Mouse (Mus musculus): ENCODE results near the gene Smg8. TPM values are rescaled to one million over a fixed set of nuclear protein-coding genes. Genes with fewer than 3 reads are reported as not detected.
A peak's percentile ranks its signal among the peaks of the same experiment; 100 is the strongest.
"Not testable (repeated sequence)": the region's sequence is repeated elsewhere in the genome, so short reads cannot be mapped to it uniquely, and the experiment has no call there.

The Smg8 gene
- 10 to 100 TPM; 14.8 to 15.7 TPM for total RNA-seq (2021)
- long read RNA-seq, transcript Smg8-201 (4 exons, 3,218 nt) = major isoform, 6 of 9 reads
- long read RNA-seq, partial matches to known transcripts = 3 of 9 reads
- long read RNA-seq, other reads (novel, unspliced or antisense) = 0 of 9 reads

DNA sequence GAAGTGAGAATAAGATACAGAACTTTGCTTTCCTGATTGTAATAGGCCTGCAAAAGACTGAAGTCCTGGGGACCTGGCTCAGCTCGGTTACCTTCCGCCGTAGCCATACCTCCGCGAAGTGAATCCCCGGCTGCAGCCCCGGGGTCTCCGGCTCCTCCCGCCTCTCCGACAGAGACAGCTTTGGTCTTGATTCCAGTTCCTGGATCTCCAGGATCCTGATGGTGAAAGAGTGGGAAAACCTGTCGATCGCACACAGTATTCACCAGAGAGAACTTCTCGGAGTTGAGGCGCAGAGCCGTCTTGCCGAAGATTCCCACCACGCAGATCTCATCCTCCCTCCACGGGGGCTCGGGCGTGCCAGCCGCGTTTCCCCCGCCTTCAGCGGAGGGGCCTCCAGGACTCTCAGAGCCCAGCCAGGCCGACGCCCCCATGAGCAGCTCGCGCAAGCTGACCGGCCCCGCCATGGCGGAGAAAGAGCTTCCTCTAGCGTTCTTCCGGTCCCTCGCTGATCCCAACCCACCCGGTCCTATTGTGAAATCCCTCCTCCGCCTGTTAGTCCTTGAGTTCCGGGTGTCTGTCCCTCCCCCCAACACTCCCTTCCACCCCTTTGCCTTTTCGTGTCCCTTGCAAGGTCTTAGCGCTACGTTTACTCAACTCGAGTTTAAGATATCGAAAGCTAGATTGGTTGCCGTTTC, at the start of gene Smg8:
Gene Smg8 (minus strand): TSS at position 485 of the 695 bp plus-strand sequence.
- DNase-seq (ENCODE audit: low spot score in 2 of 2) = peak; percentile 74 to 84

DNA sequence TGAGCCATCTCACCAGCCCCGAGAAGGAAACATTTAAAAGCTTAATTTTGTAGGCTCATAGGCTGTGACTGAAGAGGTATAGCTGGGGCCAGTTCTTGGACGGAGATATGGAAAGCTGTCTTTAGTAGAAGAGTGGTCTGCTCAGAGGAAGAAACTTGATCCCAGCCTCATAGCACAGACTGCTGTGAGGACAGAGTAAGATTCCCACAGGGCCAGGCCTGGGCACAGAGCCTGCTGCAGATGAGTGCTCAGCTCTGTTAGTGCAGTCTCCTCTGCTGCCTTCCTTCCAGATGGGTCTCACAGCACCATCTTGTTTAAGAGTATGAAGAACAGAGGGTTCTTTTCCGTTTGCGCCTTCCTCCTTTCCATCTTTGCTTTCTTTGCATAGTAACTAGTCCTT, 49.7 kb upstream of the Smg8 start:
- DNase-seq (ENCODE audit: low spot score in 2 of 2) = no peak

- peak; percentile 80 to 91 for DNase-seq (ENCODE audit: low spot score in 2 of 2)
Observed at GRCm38 (mm10) chr11:87126824-87127816, 40.5 kb upstream of the Smg8 start, which contains the start of gene Trim37. TSS of gene Trim37 (plus strand) at chr11:87127077.

DNA sequence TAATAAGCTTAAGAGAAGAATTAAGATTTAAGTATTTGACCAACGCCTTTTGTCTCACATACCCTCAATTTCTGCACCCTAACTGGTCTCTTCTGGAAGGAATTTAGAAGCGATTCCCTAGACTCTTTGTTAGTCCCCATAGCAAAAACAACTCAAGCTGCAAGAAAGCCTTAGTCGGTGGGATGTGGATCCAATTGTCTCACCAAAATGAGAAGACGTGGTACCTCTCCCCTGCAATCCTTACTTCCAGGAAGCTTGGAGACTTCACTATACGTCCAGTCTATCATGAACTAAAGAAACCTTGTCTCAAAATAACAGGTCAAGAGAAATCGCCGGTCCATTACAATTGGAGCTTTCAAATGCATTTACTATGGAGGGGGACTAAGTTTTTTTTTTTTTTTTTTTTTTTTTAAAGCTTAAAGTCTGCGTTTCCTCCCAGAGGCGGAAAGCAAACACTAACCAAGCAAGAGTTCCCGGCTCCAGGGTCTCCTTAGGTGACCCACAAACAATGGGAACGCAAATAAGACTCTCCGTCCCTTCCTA, 39.8 kb upstream of the Smg8 start:
- DNase-seq (ENCODE audit: low spot score in 2 of 2) = peak in 1 of 2 experiments; percentile 12

DNA sequence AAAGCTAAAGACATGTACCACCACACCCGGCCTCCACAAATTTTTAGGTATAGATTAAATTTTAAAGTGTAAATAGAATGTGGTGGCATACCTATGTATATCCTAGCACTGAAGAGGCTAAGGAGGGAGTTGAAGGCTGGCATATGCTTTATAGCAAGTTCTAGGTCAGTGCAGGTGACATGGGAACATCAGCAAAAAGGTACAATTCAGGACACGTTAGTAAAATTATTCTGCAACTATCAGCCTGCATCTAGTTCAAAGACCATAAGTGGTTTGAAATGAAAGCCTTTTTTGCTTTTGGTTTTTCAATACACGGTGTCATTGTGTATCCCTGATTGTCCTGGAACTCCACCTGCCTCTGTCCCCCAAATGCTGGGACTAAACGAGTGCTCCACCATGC, 39.0 kb upstream of the Smg8 start:
- DNase-seq (ENCODE audit: low spot score in 2 of 2) = no peak

DNA sequence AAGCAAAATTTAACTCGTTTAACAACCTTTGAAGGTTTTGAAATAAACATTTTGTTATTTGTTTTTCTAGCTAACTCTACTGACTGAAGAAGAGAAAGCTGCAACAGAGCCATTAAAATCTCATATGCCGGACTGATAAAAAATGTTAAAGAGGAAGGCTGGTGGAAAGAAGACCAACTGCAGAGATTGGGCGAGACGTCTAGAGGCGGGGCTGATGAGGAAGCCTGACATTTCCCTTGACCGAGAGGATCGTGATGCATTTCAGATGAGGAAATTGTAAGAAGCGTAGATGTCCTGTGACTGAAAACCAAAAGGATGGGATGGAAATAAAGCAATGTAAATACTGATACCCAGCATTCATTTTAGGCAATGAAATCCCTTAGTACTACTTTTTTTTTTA, 35.3 kb upstream of the Smg8 start:
- DNase-seq (ENCODE audit: low spot score in 2 of 2) = no peak

GRCm38 (mm10) chr11:87110172-87110909, 23.8 kb upstream of the Smg8 start:
- no peak for DNase-seq (ENCODE audit: low spot score in 2 of 2)

- no peak for DNase-seq (ENCODE audit: low spot score in 2 of 2)
Observed at GRCm38 (mm10) chr11:87109519-87110171, 23.1 kb upstream of the Smg8 start.

GRCm38 (mm10) chr11:87108755-87109518, 22.4 kb upstream of the Smg8 start, which contains the start of gene Ska2:
TSS of gene Ska2 (plus strand) at chr11:87109234.
- peak; percentile 96 for DNase-seq (ENCODE audit: low spot score in 2 of 2)

DNA sequence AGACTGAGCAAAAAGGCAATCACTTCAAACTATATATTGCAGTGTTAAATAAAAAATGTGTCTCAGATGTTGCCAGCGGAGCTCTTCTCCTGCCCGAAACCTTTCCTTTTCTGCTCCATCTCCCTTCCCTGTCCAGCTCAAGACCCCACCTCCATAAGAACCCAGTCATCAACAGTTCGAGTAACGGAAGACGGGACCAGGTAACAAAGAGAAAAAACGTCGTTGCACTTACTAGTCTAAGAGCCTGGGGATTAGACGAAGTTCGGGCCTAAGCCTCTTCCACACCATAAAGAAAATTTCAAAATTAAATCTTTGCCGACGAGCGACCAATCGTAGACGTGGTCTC, 21.8 kb upstream of the Smg8 start, which contains the start of gene Prr11:
Gene Prr11 (minus strand): TSS at position 300 of the 346 bp plus-strand sequence.
- no peak for DNase-seq (ENCODE audit: low spot score in 2 of 2)

- DNase-seq (ENCODE audit: low spot score in 2 of 2) = no peak
Observed at GRCm38 (mm10) chr11:87087142-87087541, 568 bp upstream of the Smg8 start.

DNA sequence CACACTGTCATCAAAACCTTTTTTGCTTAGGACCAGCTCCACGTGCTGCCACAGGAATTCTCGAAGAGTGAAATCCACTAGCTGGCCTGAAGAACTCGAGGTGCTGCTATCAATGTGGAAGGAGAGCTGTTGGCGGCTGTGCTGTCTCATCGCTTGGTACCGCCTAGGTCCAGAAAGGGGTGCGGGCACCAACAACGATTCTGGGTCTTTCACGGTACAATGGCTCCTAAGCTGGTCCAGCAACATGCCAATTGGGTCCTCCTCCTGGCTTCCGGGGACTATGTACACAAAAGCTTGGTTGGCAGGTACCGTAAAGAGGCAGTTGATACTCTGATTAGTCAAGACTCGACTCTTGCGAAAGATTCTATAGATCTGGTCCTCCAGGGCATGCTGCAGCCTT, 1.1 kb downstream of the Smg8 start:
- DNase-seq (ENCODE audit: low spot score in 2 of 2) = no peak

- no peak for DNase-seq (ENCODE audit: low spot score in 2 of 2)
Observed at GRCm38 (mm10) chr11:87083712-87084111, 2.9 kb downstream of the Smg8 start.

DNA sequence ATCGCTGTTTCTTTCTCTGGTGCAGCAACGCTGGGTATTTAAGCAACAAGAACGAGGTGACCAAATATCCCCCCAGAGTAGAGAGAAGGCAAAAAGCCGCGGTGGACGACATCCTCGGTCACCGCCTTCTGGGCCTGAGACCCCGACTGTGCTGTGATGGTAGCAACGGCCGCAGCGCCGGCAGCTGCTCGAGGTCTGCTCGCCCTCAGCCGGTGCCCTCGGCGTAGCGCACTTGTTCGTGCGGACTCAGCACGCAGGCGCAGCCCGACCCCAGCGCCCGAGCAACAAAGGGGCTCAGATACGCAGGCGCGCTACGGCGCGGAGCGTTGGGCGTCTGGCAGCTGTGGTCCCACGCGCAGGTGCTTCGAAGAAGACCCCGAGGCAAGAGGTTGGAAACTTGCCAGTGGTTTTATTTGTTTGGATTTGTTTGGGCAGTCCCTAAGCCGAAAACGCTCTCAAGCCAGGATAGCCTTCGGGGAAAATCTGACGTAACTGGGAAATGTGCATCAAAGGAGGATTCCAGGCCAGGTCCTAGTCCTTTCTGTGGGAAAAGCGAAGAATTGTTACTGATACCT, 12.6 kb downstream of the Smg8 start, which contains the start of gene Gdpd1:
Gene Gdpd1 (minus strand): TSS at position 197 of the 575 bp plus-strand sequence.
- peak; percentile 83 to 90 for DNase-seq (ENCODE audit: low spot score in 2 of 2)

- peak; percentile 76 to 77 for DNase-seq (ENCODE audit: low spot score in 2 of 2)
Observed at GRCm38 (mm10) chr11:87073343-87073865, 13.2 kb downstream of the Smg8 start.

GRCm38 (mm10) chr11:87062087-87062486, 24.5 kb downstream of the Smg8 start:
- no peak for DNase-seq (ENCODE audit: low spot score in 2 of 2)

GRCm38 (mm10) chr11:87060410-87060809, 26.2 kb downstream of the Smg8 start:
- DNase-seq (ENCODE audit: low spot score in 2 of 2) = no peak

DNA sequence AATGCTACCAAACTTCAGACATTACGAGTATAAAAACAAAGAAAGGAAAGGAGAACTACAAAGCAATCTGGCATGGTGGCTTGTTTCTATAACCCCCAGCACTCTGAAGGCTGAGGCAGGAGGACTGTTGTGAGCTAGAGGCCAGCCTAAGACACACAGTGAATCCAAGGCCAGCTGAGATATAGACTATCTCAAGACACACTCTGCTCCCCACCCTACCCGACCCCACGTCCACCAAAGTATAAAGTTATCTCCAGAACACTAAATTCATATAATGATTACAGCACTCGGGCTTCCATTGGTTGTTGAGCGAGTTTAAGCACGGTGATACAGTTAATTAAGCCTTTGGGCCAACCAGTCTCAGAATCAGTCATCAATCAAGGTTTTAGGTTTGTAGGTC, 30.3 kb downstream of the Smg8 start:
- no peak for DNase-seq (ENCODE audit: low spot score in 2 of 2)

- not testable (repeated sequence) for DNase-seq (ENCODE audit: low spot score in 2 of 2)
Observed at GRCm38 (mm10) chr11:87048900-87049299, 37.7 kb downstream of the Smg8 start.
